Mouse (Mus musculus): ENCODE data around the gene Gm10309.

Gm10309 gene

DNA sequence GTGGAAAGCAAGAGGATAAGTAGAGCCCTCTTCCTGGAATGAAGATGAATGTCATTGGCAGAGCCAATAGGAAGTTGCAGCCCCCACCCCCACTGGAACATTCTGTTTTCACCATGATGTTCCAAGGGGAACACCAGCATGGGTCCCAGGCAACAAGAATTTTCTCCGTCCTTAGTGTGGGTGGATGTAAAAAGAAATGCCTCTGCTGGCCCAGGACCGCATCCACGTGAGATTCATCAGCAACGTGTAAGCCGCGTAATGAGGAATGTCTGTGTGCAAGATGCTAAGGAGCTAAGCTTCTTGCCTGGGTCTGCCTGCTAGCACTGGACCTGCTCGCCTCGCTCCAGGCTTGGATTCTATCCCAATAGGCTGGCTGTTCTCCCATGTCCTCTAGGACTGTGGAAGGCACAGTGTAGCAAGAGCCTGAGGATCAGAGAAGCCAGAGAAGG lies at the start of gene Gm10309:
Gene Gm10309, minus strand, starts transcription at position 50 of the 449 bp plus-strand sequence.
- DNase-seq (ENCODE audit: low read depth, low spot score), result no peak

- no peak for DNase-seq (ENCODE audit: low read depth, low spot score)
These were observed 47.0 kb upstream of the Gm10309 start for GRCm38 (mm10) chr17:86551995-86552394.

- no peak for DNase-seq (ENCODE audit: low read depth, low spot score)
These were observed 46.5 kb upstream of the Gm10309 start for GRCm38 (mm10) chr17:86551561-86551960.

DNA sequence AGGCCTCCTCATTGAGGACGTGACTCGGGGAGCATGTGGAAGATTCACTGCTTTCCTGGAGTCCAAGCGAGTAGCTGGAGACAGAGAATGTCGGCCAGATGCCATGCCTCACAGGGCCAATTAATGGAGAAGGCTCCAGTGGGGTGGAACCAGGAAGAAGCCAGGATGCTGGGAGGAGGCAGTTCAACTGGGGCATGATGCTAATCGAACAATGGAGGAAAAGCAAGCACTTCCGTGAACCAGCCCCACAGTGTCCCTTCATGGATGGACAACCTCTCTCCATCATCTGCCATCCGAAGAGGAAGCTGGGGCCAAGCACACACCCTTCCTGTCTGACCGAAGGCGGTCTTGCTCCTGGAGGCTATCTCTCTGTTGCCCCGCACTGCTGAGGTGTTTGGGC lies 44.1 kb upstream of the Gm10309 start:
- no peak for DNase-seq (ENCODE audit: low read depth, low spot score)

DNA sequence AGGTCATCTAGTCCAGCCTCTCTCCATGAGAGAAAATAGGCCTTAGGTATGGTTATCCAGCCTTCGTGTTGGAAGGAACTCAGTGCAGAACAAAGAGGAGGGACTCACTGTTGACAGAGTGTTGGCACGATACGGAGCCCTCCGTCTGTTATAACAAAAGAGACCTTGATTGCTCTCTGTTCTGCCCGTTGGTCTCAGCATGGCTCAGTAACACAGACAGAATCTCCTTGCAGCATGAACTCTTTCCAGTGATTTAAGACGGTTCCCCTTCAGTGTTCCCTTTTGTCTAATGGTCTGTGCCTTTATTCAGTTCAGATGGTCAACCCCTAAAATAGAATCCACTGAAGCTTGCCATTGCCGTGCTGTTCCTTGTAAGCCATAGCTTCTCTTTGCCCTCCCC lies 41.5 kb upstream of the Gm10309 start:
- no peak for DNase-seq (ENCODE audit: low read depth, low spot score)

GRCm38 (mm10) chr17:86539881-86540430 lies 34.9 kb upstream of the Gm10309 start:
- no peak for DNase-seq (ENCODE audit: low read depth, low spot score)

- DNase-seq (ENCODE audit: low read depth, low spot score), result peak; percentile 85
These were observed 31.0 kb upstream of the Gm10309 start for GRCm38 (mm10) chr17:86535827-86536656.

- DNase-seq (ENCODE audit: low read depth, low spot score), result no peak
These were observed 30.1 kb upstream of the Gm10309 start for GRCm38 (mm10) chr17:86535096-86535495.

DNA sequence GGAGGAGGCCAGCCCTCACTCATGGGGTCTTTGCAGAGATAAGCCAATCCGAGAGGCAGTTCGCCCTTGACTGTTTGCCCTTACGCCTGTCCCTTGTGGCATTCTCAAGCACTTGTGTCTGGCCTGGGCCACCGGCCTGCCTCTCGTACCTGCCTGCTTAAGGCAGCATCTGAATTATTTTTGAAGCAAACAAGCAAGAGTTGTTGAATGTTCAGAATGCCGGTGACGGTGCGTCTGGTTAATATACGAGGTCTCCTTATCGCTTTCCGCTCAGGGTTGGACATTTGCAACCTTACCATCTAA lies 28.5 kb upstream of the Gm10309 start:
- DNase-seq (ENCODE audit: low read depth, low spot score), result no peak

GRCm38 (mm10) chr17:86532783-86533548 lies 27.9 kb upstream of the Gm10309 start:
- no peak for DNase-seq (ENCODE audit: low read depth, low spot score)

- no peak for DNase-seq (ENCODE audit: low read depth, low spot score)
These were observed 26.2 kb upstream of the Gm10309 start for GRCm38 (mm10) chr17:86531231-86531630.

- DNase-seq (ENCODE audit: low read depth, low spot score), result no peak
These were observed 24.4 kb upstream of the Gm10309 start for GRCm38 (mm10) chr17:86529411-86529810.

GRCm38 (mm10) chr17:86529003-86529402 lies 24.0 kb upstream of the Gm10309 start:
- no peak for DNase-seq (ENCODE audit: low read depth, low spot score)

DNA sequence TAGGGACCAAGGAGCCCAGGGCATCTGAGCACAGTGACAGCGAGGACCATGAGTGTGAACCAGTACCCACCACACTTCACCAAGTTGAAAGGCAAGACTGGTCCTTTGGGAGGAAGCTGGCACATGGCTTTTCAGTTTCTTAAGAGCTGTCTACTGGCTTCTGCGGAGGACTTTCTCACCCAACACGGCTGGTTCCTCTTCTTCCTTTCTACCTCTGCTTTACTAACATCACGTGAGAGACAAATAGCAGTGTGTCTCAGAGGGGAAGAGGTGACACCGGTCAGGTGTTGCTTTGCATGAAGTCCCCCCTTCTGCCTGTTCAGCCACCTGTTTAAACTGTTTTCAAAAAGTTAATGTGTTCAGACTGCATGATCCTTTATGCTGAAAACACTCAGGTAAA lies 22.3 kb upstream of the Gm10309 start:
- DNase-seq (ENCODE audit: low read depth, low spot score), result no peak

DNA sequence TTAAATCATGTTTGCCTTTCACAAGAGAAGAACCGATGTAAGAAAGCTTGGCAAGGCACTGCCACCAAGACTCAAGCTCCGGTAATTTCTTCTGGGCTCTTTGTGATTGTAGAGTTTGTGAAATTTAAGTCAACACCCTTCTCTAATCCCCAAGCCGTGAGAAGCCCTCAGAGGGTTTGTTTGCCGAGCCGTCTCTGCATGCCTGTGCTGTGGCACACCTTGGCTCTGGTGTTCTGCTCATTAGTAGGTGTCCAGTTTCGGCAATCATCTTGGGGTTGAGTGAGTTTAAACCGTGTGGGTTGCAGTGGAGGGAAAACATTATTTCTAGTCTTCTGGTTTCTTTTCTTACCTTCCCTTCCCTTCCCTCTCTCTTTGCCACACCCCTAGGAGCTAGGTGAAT lies 21.0 kb upstream of the Gm10309 start:
- DNase-seq (ENCODE audit: low read depth, low spot score), result no peak

GRCm38 (mm10) chr17:86525075-86525474 lies 20.0 kb upstream of the Gm10309 start:
- no peak for DNase-seq (ENCODE audit: low read depth, low spot score)

- no peak for DNase-seq (ENCODE audit: low read depth, low spot score)
These were observed 18.8 kb upstream of the Gm10309 start for GRCm38 (mm10) chr17:86523843-86524242.

- no peak for DNase-seq (ENCODE audit: low read depth, low spot score)
These were observed 18.3 kb upstream of the Gm10309 start for GRCm38 (mm10) chr17:86523374-86523773.

GRCm38 (mm10) chr17:86522649-86523048 lies 17.6 kb upstream of the Gm10309 start:
- DNase-seq (ENCODE audit: low read depth, low spot score), result no peak

DNA sequence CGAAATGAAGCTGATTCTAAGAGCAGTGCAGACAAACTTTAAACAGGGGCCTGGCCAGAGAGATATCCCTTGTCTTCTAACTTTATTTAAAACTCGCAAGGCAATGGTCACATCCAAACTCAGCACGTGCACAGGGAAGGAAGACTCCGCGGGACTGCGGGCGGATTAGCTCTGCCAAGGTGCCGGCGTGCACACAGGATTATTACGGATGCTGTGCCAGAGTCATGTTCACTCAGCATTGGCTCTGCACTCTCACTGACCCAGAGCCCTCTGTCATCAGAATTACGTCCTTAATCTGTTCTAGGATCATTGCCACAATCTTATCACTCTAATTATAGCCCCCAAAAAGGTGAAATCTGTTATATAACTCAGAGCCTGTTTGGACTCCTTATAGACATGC lies 16.2 kb upstream of the Gm10309 start:
- DNase-seq (ENCODE audit: low read depth, low spot score), result no peak

DNA sequence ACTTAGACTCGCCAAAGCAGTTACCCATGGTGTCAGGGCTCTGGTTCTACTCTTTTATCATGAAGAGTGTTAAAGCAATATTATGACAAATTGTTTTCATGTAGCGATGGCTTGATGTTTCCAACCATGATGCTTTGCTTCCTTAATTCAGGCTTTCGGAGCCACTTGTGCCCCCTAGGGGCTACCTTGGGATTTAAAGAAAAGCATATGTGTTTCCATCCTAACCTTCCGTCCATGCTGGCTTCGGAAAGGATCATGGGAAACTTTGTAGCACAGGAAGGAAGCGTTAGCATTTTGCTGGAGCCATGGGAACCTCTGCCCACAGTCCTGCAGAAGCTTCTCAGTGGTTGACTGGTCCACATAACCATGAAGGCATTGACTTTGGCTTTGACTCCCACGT lies 13.6 kb upstream of the Gm10309 start:
- peak; percentile 25 for DNase-seq (ENCODE audit: low read depth, low spot score)

- no peak for DNase-seq (ENCODE audit: low read depth, low spot score)
These were observed 11.6 kb upstream of the Gm10309 start for GRCm38 (mm10) chr17:86516630-86517029.

All from ZHBTc4 (cell line).